Mouse (Mus musculus) G1E (cell line): Measurements from ENCODE around the gene Rbm47. TPM values are rescaled to one million over a fixed set of nuclear protein-coding genes. Genes with fewer than 3 reads are reported as not detected.

ENCODE experiments used
- ATAC-seq: 2 replicates; pipeline ENCODE4 v1.8.0; 2016; ENCODE audit warnings: mild to moderate bottlenecking; ENCODE audit not compliant: insufficient number of reproducible peaks, poor library complexity, low FRiP score, severe bottlenecking; ENCODE audit errors: extremely low read depth
- DNase-seq: peaks from one replicate; pipeline ENCODE4 v3.0.0; 2012; ENCODE audit warnings: low spot score
- H3K27me3 ChIP-seq: 2 replicates; pipeline ENCODE4 v1.6.1; 2012; ENCODE audit warnings: mild to moderate bottlenecking, low read length, inconsistent platforms; ENCODE audit not compliant: insufficient read depth
- H3K36me3 ChIP-seq: replicated peaks from 2 replicates; pipeline ENCODE3; 2012; ENCODE audit warnings: mild to moderate bottlenecking, inconsistent platforms
- H3K4me1 ChIP-seq: 2 replicates; pipeline ENCODE4 v1.6.1; 2012; ENCODE audit warnings: low read depth, low read length, inconsistent platforms, mixed read lengths; ENCODE audit not compliant: insufficient read depth
- H3K4me3 ChIP-seq: 2 replicates; pipeline ENCODE4 v1.5.1; 2012; ENCODE audit warnings: low read depth, mild to moderate bottlenecking, inconsistent platforms, low read length, moderate library complexity, mixed read lengths
- H3K9me3 ChIP-seq: replicated peaks from 2 replicates; pipeline ENCODE4 v1.6.1; 2012; ENCODE audit warnings: inconsistent platforms
- CTCF ChIP-seq: IDR thresholded peaks from 2 replicates; pipeline ENCODE4 v1.5.1; 2012; ENCODE audit warnings: low read depth, low read length, inconsistent platforms, mixed read lengths
- GATA1 ChIP-seq: IDR thresholded peaks from 2 replicates; pipeline ENCODE4 v1.6.1; 2012; ENCODE audit warnings: borderline replicate concordance, low read length, inconsistent platforms, mixed read lengths
- GATA2 ChIP-seq: IDR thresholded peaks from 2 replicates; pipeline ENCODE4 v1.6.1; 2012; ENCODE audit warnings: low read depth, low read length, inconsistent platforms, borderline replicate concordance
- POLR2AphosphoS5 ChIP-seq: IDR thresholded peaks from 2 replicates; pipeline ENCODE4 v1.6.1; 2012; ENCODE audit warnings: low read depth, low read length, inconsistent platforms; ENCODE audit not compliant: insufficient replicate concordance
- TAL1 ChIP-seq: conservative IDR thresholded peaks from 2 replicates; pipeline ENCODE4 v1.6.1; 2012; ENCODE audit warnings: low read depth, low read length, inconsistent platforms, mixed read lengths
- polyA plus RNA-seq: library from polyadenylated mRNA; stranded (reverse); fragments of >175 nt; gene quantifications from 2 replicates; pipeline ENCODE4 v1.2.3, GENCODE M21; 2012
- total RNA-seq, 2 experiments: library from RNA; stranded (forward) in 1 of 2; stranded (reverse) in 1 of 2; fragments of 200-1000 nt in 1 of 2; fragments of >200 nt in 1 of 2; fragmentation: Nextera tagmentation in 1 of 2; gene quantifications; 2 replicates each; pipeline ENCODE4 v1.2.3; 2014 to 2017

Rbm47 gene
- total and polyA plus RNA-seq, 3 experiments, result 0.05 TPM; not detected in 2

DNA sequence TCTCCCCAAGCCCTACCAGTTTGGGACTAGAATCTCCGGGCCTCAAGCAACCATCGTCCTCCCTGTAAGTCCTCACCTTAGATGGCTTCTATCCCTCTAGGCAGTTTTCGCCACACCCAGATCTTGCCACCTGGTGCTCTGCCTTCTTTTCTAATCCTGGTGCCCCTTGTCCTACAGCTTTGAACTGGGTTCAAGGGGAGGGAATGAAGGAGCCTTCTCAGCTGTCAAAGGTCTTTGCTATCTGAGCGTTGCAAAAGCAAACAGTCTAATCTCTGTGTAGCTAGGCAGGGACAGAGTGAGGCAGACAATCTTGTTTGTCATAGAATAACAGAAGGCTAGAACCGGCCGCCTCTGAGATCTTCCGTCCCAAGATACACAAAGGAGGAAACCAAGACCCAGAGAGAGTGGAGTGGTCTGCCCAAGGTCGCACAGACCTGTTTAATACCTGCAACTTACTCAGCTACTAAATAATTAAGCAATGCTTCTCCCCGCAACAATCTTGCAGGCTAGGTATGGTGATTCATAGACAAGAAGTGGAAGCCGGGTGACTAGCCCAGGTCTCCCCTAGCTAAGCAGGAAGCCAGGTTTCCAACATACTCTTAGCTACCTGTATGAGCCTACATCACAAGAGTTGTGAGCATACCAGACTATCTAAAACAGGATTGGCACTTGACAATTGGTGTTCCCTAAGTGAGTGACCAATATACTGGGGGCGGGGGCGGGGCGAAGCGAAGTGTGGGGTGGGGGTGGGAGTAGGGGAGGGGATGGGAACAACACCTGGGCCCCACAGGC lies 168.6 kb downstream of the Rbm47 start, which contains the start of gene 9130230L23Rik:
9130230L23Rik (minus strand) TSS at position 152 of the 792 bp plus-strand sequence.
- Histone ChIP-seq H3K4me3 (no peak within 1 kb of the TSS), H3K9me3 (no peaks in the 10 kb centered on the region), H3K4me1 (no peaks in the 10 kb centered on the region), H3K27me3 (peaks cover 3% of the 10 kb centered on the region; the same call in 1 of the 2 replicates), H3K36me3 (no peaks in the 10 kb centered on the region)
- no peak for TF ChIP-seq TAL1
- no peak for TF ChIP-seq GATA1
- no peak for TF ChIP-seq CTCF
- no peak for TF ChIP-seq GATA2
- no peak for TF ChIP-seq POLR2AphosphoS5
- DNase-seq (no peak), ATAC-seq (no peak)

- TF ChIP-seq GATA2 (no peak), GATA1 (no peak), CTCF (no peak), POLR2AphosphoS5 (no peak), TAL1 (no peak)
- no peak for DNase-seq
- no peak for ATAC-seq
These were observed 171.7 kb downstream of the Rbm47 start for GRCm38 (mm10) chr5:66001232-66001631.

GRCm38 (mm10) chr5:66000567-66001125 lies 172.3 kb downstream of the Rbm47 start:
- no peak for TF ChIP-seq TAL1
- TF ChIP-seq POLR2AphosphoS5, result no peak
- TF ChIP-seq GATA2, result no peak
- TF ChIP-seq CTCF, result no peak
- no peak for TF ChIP-seq GATA1
- H3K4me3 ChIP-seq, result no peak overlapping the region
- H3K36me3 ChIP-seq, result no peaks in the 10 kb centered on the region
- H3K4me1 ChIP-seq, result no peaks in the 10 kb centered on the region
- DNase-seq (no peak), ATAC-seq (no peak)
- H3K27me3 ChIP-seq, result peaks cover 3% of the 10 kb centered on the region; the same call in 1 of the 2 replicates
- no peaks in the 10 kb centered on the region for H3K9me3 ChIP-seq

More at GRCm38 (mm10) chr5:66001232-66001631, 171.7 kb downstream of the Rbm47 start:
- no peaks in the 10 kb centered on the region for H3K4me1 ChIP-seq
- H3K9me3 ChIP-seq, result no peaks in the 10 kb centered on the region
- peaks cover 3% of the 10 kb centered on the region; the same call in 1 of the 2 replicates for H3K27me3 ChIP-seq
- no peaks in the 10 kb centered on the region for H3K36me3 ChIP-seq
- no peak overlapping the region for H3K4me3 ChIP-seq

- no peak for TF ChIP-seq POLR2AphosphoS5
- TF ChIP-seq GATA1, result no peak
- no peak for TF ChIP-seq TAL1
- TF ChIP-seq GATA2, result no peak
- no peak for TF ChIP-seq CTCF
- no peak overlapping the region for H3K4me3 ChIP-seq
- peaks cover 3% of the 10 kb centered on the region; the same call in 1 of the 2 replicates for H3K27me3 ChIP-seq
- DNase-seq (no peak), ATAC-seq (no peak)
- no peaks in the 10 kb centered on the region for H3K36me3 ChIP-seq
- no peaks in the 10 kb centered on the region for H3K4me1 ChIP-seq
- H3K9me3 ChIP-seq, result no peaks in the 10 kb centered on the region
These were observed 172.8 kb downstream of the Rbm47 start for GRCm38 (mm10) chr5:66000074-66000473.

DNA sequence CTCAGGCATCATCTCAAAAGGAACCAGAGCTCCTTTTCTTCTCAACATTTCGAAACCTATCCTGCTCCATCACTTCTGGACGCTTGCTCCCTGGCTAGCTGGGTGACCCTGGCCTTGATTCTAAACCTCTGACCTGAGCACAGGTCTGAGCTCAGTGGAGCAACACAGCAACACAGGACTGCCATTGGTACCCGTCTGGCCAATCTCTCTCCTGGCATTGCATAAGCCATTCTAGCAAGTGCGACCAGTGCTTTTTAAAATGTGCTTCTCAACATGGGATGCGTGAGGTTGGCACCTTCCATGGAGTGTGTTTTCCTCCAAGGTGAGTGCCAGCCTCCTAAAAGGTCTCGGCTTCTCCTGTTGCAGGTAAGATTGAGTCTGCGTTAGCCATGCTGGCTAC lies 173.8 kb downstream of the Rbm47 start:
- ATAC-seq (no peak), DNase-seq (no peak)
- H3K27me3 ChIP-seq, result peaks cover 3% of the 10 kb centered on the region; the same call in 1 of the 2 replicates
- no peaks in the 10 kb centered on the region for H3K9me3 ChIP-seq
- H3K36me3 ChIP-seq, result no peaks in the 10 kb centered on the region
- TF ChIP-seq GATA2 (no peak), GATA1 (no peak), TAL1 (no peak), CTCF (no peak), POLR2AphosphoS5 (no peak)
- H3K4me3 ChIP-seq, result no peak overlapping the region
- no peaks in the 10 kb centered on the region for H3K4me1 ChIP-seq

GRCm38 (mm10) chr5:65997813-65998212 lies 175.1 kb downstream of the Rbm47 start:
- H3K4me3 ChIP-seq, result no peak overlapping the region
- no peak for ATAC-seq
- H3K9me3 ChIP-seq, result no peaks in the 10 kb centered on the region
- TF ChIP-seq GATA1, result no peak
- TF ChIP-seq POLR2AphosphoS5, result no peak
- TF ChIP-seq GATA2, result no peak
- no peak for TF ChIP-seq CTCF
- no peak for TF ChIP-seq TAL1
- H3K4me1 ChIP-seq, result no peaks in the 10 kb centered on the region
- H3K27me3 ChIP-seq, result peaks cover 3% of the 10 kb centered on the region; the same call in 1 of the 2 replicates
- no peaks in the 10 kb centered on the region for H3K36me3 ChIP-seq
- no peak for DNase-seq
